Mouse (Mus musculus) embryonic facial prominence, embryonic 13.5 days (tissue): ENCODE data around the gene Carmil1. TPM values are rescaled to one million over a fixed set of nuclear protein-coding genes. Genes with fewer than 3 reads are reported as not detected.

ENCODE experiments used
- ATAC-seq: fragments of 200-750 bp; cut with Nextera tagmentation; 2 replicates; pipeline ENCODE4 v1.8.0; 2017; ENCODE audit warnings: low read depth; ENCODE audit not compliant: insufficient number of reproducible peaks, insufficient read depth, low FRiP score, low TSS enrichment
- H3K27ac ChIP-seq: fragments of 300-500 bp; sonication (generic); 2 replicates; pipeline ENCODE4 v1.5.1; 2015; ENCODE audit warnings: moderate library complexity, mild to moderate bottlenecking, inconsistent platforms
- H3K27me3 ChIP-seq: fragments of 300-500 bp; sonication (generic); 2 replicates; pipeline ENCODE4 v1.6.1; 2015; ENCODE audit warnings: mild to moderate bottlenecking, inconsistent platforms
- H3K36me3 ChIP-seq: fragments of 300-500 bp; sonication (generic); 2 replicates; pipeline ENCODE4 v1.6.1; 2015; ENCODE audit warnings: mild to moderate bottlenecking, inconsistent platforms
- H3K4me1 ChIP-seq: fragments of 300-500 bp; sonication (generic); 2 replicates; pipeline ENCODE4 v1.6.1; 2015; ENCODE audit warnings: inconsistent platforms
- H3K4me2 ChIP-seq: fragments of 300-500 bp; sonication (generic); 2 replicates; pipeline ENCODE4 v1.6.1; 2015; ENCODE audit warnings: moderate library complexity, mild to moderate bottlenecking, inconsistent platforms
- H3K4me3 ChIP-seq: fragments of 300-500 bp; sonication (generic); 2 replicates; pipeline ENCODE4 v1.5.1; 2015; ENCODE audit warnings: mild to moderate bottlenecking, inconsistent platforms
- H3K9ac ChIP-seq: fragments of 300-500 bp; sonication (generic); 2 replicates; pipeline ENCODE4 v1.6.1; 2015; ENCODE audit warnings: mild to moderate bottlenecking, inconsistent platforms
- H3K9me3 ChIP-seq: fragments of 300-500 bp; sonication (generic); 2 replicates; pipeline ENCODE4 v1.6.1; 2016; ENCODE audit warnings: inconsistent platforms
- WGBS: fragments of 180-500 bp; shearing (Covaris S2); methylation state at CpG from one replicate; pipeline ENCODE4 v1.1.7; 2015; ENCODE audit warnings: mixed read lengths; 5-methylcytosine and 5-hydroxymethylcytosine counted together
- polyA plus RNA-seq: library from polyadenylated mRNA; unstranded; fragments of >200 nt; fragmentation: Nextera tagmentation; extraction: Ambion mirVana; gene quantifications from 2 replicates; pipeline ENCODE4 v1.2.1, GENCODE M21; 2015

Carmil1 gene
- polyA plus RNA-seq, 1 experiment from 2014 or later: 47.5 TPM

- ATAC-seq: no peak
- no peaks in the 10 kb centered on the region for H3K9me3 ChIP-seq
- H3K9ac ChIP-seq: no peak overlapping the region
- no peaks in the 10 kb centered on the region for H3K4me1 ChIP-seq
- H3K4me2 ChIP-seq: no peak overlapping the region
- no peak overlapping the region for H3K27ac ChIP-seq
- H3K4me3 ChIP-seq: no peak overlapping the region
- H3K36me3 ChIP-seq: peaks cover 19% of the 10 kb centered on the region
- H3K27me3 ChIP-seq: no peaks in the 10 kb centered on the region
- WGBS: 88% methylated on average over 6 of the region's 6 CpGs
These were observed 185.6 kb downstream of the Carmil1 start for GRCm38 (mm10) chr13:24094825-24095547.

GRCm38 (mm10) chr13:24093108-24093507 lies 187.5 kb downstream of the Carmil1 start:
- H3K4me3 ChIP-seq: no peak overlapping the region
- H3K36me3 ChIP-seq: peaks cover 17% of the 10 kb centered on the region
- no peak for ATAC-seq
- H3K27me3 ChIP-seq: no peaks in the 10 kb centered on the region
- WGBS: 94% methylated on average over 3 of the region's 3 CpGs
- no peaks in the 10 kb centered on the region for H3K9me3 ChIP-seq
- H3K9ac ChIP-seq: no peak overlapping the region
- H3K4me2 ChIP-seq: no peak overlapping the region
- no peak overlapping the region for H3K27ac ChIP-seq
- H3K4me1 ChIP-seq: no peaks in the 10 kb centered on the region

DNA sequence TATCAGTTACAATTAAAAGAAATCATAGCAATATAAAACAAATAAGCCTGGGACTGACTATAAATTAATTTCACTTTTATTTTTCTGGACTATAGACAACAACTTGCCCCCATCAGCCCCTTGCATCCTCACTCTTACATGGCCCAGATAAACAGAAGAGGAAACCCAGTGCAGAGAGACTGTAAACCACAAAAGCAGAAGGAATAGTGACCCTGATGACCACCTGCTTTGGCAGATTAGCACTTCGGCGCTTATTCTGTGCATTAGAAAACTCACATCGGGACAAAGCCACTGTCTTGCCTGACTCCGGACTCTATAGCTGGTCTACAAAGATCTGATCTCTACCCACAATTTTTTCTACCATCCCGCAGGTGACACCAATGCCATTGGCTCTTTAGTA lies 188.5 kb downstream of the Carmil1 start:
- Histone ChIP-seq H3K27me3 (no peaks in the 10 kb centered on the region), H3K4me1 (no peaks in the 10 kb centered on the region), H3K4me2 (no peak overlapping the region), H3K27ac (no peak overlapping the region), H3K9me3 (no peaks in the 10 kb centered on the region), H3K4me3 (no peak overlapping the region), H3K36me3 (peaks cover 27% of the 10 kb centered on the region), H3K9ac (no peak overlapping the region)
- WGBS: 90% methylated on average over 5 of the region's 5 CpGs
- ATAC-seq: no peak

- Histone ChIP-seq H3K4me3 (no peak overlapping the region), H3K9ac (no peak overlapping the region), H3K9me3 (no peaks in the 10 kb centered on the region), H3K27ac (no peak overlapping the region), H3K36me3 (peaks cover 24% of the 10 kb centered on the region), H3K4me1 (no peaks in the 10 kb centered on the region), H3K4me2 (no peak overlapping the region), H3K27me3 (no peaks in the 10 kb centered on the region)
- ATAC-seq: no peak
- 81% methylated on average over 4 of the region's 4 CpGs for WGBS
These were observed 198.4 kb downstream of the Carmil1 start for GRCm38 (mm10) chr13:24082153-24082552.

- Histone ChIP-seq H3K27me3 (no peaks in the 10 kb centered on the region), H3K9me3 (no peaks in the 10 kb centered on the region), H3K4me3 (no peak overlapping the region), H3K4me2 (no peak overlapping the region), H3K36me3 (peaks cover 22% of the 10 kb centered on the region; the same call in 1 of the 2 replicates), H3K9ac (no peak overlapping the region), H3K4me1 (no peaks in the 10 kb centered on the region), H3K27ac (no peak overlapping the region)
- ATAC-seq: no peak
- 87% methylated on average over 7 of the region's 7 CpGs for WGBS
These were observed 198.9 kb downstream of the Carmil1 start for GRCm38 (mm10) chr13:24081698-24082097.

DNA sequence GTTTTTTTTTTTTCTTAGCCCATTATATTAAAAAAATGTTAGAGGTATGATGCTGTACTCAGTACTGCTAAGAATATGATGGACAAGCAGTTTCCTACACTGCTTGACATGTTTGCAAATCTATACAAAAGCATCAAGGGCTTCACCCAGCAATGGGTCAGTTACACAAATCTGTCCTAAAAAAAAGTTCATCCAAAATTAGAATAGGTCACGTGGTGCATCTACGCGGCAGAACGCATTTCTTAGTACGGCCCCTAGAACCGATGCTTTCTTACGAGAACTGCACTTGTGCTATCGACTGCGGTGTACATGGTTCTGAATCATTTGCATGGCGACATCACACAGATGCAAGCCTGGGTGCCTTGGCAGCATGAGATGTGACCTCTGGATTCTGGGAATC lies 208.0 kb downstream of the Carmil1 start:
- H3K4me1 ChIP-seq: 0 out of 2 replicates have a peak, but pooled peaks cover 2% of the 10 kb centered on the region
- H3K9ac ChIP-seq: no peak overlapping the region
- H3K27ac ChIP-seq: no peak overlapping the region
- no peak overlapping the region for H3K4me3 ChIP-seq
- no peaks in the 10 kb centered on the region for H3K9me3 ChIP-seq
- H3K27me3 ChIP-seq: no peaks in the 10 kb centered on the region
- no peak overlapping the region for H3K4me2 ChIP-seq
- WGBS: 97% methylated on average over 10 of the region's 10 CpGs
- H3K36me3 ChIP-seq: peaks cover 35% of the 10 kb centered on the region
- ATAC-seq: no peak

DNA sequence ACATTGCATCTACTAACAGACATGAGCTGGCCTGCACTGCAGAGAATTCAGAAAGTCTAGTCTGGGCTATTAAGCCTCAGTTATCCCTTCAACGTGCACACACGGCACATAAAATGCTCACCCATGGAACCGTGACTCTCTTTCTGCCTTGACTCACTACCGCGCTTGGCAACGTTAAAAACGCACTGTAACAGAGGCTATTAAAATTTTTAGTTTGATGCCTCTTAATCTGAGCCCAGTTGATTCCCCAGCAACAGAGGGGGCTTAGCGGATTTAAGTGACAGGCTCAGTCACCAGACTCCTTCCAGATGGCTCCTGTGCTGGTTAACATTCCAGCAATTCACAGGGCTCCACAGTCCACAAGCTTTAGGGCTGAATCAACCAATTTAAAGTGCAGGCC lies 213.0 kb downstream of the Carmil1 start:
- Histone ChIP-seq H3K27ac (no peak overlapping the region), H3K9ac (no peak overlapping the region), H3K4me3 (no peak overlapping the region), H3K4me1 (0 out of 2 replicates have a peak, but pooled peaks cover 8% of the 10 kb centered on the region), H3K27me3 (no peaks in the 10 kb centered on the region), H3K36me3 (peaks cover 43% of the 10 kb centered on the region), H3K4me2 (no peak overlapping the region), H3K9me3 (no peaks in the 10 kb centered on the region)
- WGBS: 44% methylated on average over 8 of the region's 8 CpGs
- ATAC-seq: no peak

GRCm38 (mm10) chr13:24065536-24065935 lies 215.1 kb downstream of the Carmil1 start:
- ATAC-seq: no peak
- no peaks in the 10 kb centered on the region for H3K9me3 ChIP-seq
- no peak overlapping the region for H3K27ac ChIP-seq
- H3K4me2 ChIP-seq: no peak overlapping the region
- no peak overlapping the region for H3K9ac ChIP-seq
- H3K4me3 ChIP-seq: no peak overlapping the region
- no peaks in the 10 kb centered on the region for H3K27me3 ChIP-seq
- peaks cover 43% of the 10 kb centered on the region for H3K36me3 ChIP-seq
- H3K4me1 ChIP-seq: 0 out of 2 replicates have a peak, but pooled peaks cover 8% of the 10 kb centered on the region
- WGBS: 55% methylated on average over 1 of the region's 1 CpGs

GRCm38 (mm10) chr13:24062770-24063169 lies 217.8 kb downstream of the Carmil1 start:
- Histone ChIP-seq H3K27ac (no peak overlapping the region), H3K36me3 (peaks cover 26% of the 10 kb centered on the region), H3K9ac (no peak overlapping the region), H3K27me3 (no peaks in the 10 kb centered on the region), H3K4me1 (0 out of 2 replicates have a peak, but pooled peaks cover 8% of the 10 kb centered on the region), H3K4me3 (no peak overlapping the region), H3K9me3 (no peaks in the 10 kb centered on the region), H3K4me2 (no peak overlapping the region)
- no peak for ATAC-seq
- 28% methylated on average over 4 of the region's 4 CpGs for WGBS

- H3K4me1 ChIP-seq: no peaks in the 10 kb centered on the region
- whole genome bisulfite sequencing: 82% methylated on average over 5 of the region's 5 CpGs
These were observed 225.3 kb downstream of the Carmil1 start for GRCm38 (mm10) chr13:24055072-24055869.

GRCm38 (mm10) chr13:24051496-24051895 lies 229.1 kb downstream of the Carmil1 start:
- WGBS: 87% methylated on average over 2 of the region's 2 CpGs
- Histone ChIP-seq H3K4me2 (no peak overlapping the region), H3K36me3 (no peaks in the 10 kb centered on the region), H3K27me3 (no peaks in the 10 kb centered on the region), H3K4me3 (no peak overlapping the region), H3K4me1 (no peaks in the 10 kb centered on the region; the same call in 1 of the 2 replicates), H3K9ac (no peak overlapping the region), H3K27ac (no peak overlapping the region), H3K9me3 (no peaks in the 10 kb centered on the region)
- no peak for ATAC-seq

More at GRCm38 (mm10) chr13:24055072-24055869, 225.3 kb downstream of the Carmil1 start:
- Histone ChIP-seq H3K36me3 (no peaks in the 10 kb centered on the region), H3K9ac (no peak overlapping the region), H3K27ac (no peak overlapping the region), H3K4me2 (no peak overlapping the region), H3K27me3 (no peaks in the 10 kb centered on the region), H3K4me3 (no peak overlapping the region), H3K9me3 (no peaks in the 10 kb centered on the region)
- no peak for ATAC-seq

DNA sequence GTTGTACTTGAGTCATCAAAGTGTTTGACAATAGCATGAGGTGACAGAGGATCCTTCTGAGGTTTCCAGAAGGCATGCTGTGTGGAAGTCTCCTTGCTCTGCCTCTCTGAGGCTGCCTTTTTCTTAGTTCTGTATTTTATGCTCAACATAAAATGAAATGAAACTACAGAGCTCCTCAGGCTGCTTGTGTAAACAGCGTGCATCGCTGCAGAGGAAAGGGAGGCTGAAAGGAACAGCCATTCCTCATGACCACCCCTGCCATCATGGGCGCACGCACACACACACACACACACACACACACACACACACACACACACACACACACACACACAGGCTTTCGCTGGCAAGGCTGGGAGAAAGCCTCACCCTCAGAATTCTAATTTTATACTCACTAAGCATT lies 230.3 kb downstream of the Carmil1 start:
- no peak overlapping the region for H3K4me3 ChIP-seq
- no peak overlapping the region for H3K27ac ChIP-seq
- H3K4me1 ChIP-seq: no peaks in the 10 kb centered on the region; the same call in 1 of the 2 replicates
- H3K27me3 ChIP-seq: no peaks in the 10 kb centered on the region
- no peak overlapping the region for H3K4me2 ChIP-seq
- ATAC-seq: no peak
- H3K9ac ChIP-seq: no peak overlapping the region
- H3K9me3 ChIP-seq: no peaks in the 10 kb centered on the region
- no peaks in the 10 kb centered on the region for H3K36me3 ChIP-seq
- WGBS: 85% methylated on average over 5 of the region's 5 CpGs
